Mouse (Mus musculus): ENCODE results near the gene Rps6ka5. TPM values are rescaled to one million over a fixed set of nuclear protein-coding genes. Genes with fewer than 3 reads are reported as not detected.

Rps6ka5 gene
- polyA plus RNA-seq, 1 experiment from 2014 or later: 3.8 TPM

DNA sequence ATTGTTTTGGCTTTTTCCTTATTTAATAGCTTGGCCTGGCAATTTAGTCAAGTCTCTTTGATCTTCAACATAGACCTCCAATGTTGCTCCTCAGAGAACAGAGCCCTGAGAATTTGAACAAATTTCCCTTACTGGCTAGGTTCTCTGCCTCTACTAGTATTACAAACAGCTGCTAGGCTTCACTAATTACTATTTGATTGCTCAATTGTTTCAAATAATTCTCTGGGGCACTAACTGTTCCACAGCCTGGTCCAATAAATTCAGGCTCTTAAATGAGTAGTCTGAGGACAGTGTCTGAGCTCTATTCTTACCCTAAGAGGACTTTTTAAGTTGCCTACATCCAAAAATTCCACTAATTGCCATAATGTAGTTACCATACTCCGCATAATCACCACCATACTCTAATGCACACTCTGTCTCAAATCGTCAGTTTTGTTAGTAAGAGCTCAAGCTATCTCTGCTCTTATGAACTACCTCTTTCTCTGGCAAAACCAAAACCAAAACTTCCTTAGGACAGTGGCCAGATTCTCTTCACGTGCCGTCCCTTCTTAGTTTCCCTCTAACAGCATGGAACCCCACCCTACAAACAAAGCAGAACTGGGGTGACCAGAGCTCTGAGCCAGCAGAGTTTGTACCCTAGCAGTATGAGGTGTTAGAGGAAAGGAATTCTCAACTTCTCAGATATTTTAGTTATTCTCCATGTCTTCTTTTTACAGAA is 100.4 kb downstream of the Rps6ka5 start:
- Histone ChIP-seq H3K27ac (replicated peaks; ENCODE audit: low read depth, low read length) (no peak overlapping the region), H3K36me3 (replicated peaks; ENCODE audit: control insufficient read depth, insufficient read depth, low read depth, low read length) (no peaks in the 10 kb centered on the region), H3K9me3 (replicated peaks; ENCODE audit: control insufficient read depth, low read length) (no peaks in the 10 kb centered on the region), H3K4me3 (ENCODE audit: low read depth, low read length) (no peak overlapping the region), H3K4me2 (ENCODE audit: low read depth, low read length) (no peak overlapping the region), H3K27me3 (ENCODE audit: control insufficient read depth, insufficient read depth, low read length) (no peaks in the 10 kb centered on the region), H3K4me1 (ENCODE audit: control insufficient read depth, insufficient read depth, low read length) (no peaks in the 10 kb centered on the region), H3K9ac (replicated peaks; ENCODE audit: low read length) (no peak overlapping the region)
- DNase-seq (ENCODE audit: low spot score): no peak
- 76% methylated on average over 4 of the region's 4 CpGs for WGBS
- ATAC-seq (replicated peaks; ENCODE audit: insufficient number of reproducible peaks, low FRiP score, low TSS enrichment, low read depth): no peak

DNA sequence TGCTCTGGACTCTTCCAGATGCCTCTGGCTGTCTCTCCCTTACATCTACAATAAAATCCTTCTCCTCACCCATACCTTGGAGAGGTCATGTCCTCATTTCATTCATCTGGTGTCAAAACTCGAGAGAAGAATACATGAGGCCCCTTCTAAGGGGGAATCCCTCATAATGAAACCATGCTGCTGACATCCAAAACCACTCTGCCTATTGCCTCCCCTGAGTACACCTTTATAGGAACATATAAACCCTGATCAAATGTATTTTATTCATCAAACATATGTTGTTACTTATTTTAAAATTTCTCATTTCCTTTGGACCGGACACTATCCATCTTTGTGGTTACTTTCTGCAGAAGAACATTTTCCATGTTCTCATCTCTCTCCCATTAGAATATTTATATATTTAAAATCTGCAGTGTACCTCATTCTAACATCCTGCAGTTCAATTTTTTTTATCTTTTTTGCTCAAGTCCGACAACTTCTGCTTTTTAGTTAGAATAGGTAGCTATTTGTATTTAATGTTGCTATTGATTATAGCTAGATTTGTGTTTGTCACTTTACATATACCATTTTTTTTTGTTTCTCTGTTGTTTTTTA is 101.8 kb downstream of the Rps6ka5 start:
- Histone ChIP-seq H3K36me3 (replicated peaks; ENCODE audit: control insufficient read depth, insufficient read depth, low read depth, low read length) (no peaks in the 10 kb centered on the region), H3K27me3 (ENCODE audit: control insufficient read depth, insufficient read depth, low read length) (no peaks in the 10 kb centered on the region), H3K4me2 (ENCODE audit: low read depth, low read length) (no peak overlapping the region), H3K4me3 (ENCODE audit: low read depth, low read length) (no peak overlapping the region), H3K27ac (replicated peaks; ENCODE audit: low read depth, low read length) (no peak overlapping the region), H3K4me1 (ENCODE audit: control insufficient read depth, insufficient read depth, low read length) (no peaks in the 10 kb centered on the region), H3K9ac (replicated peaks; ENCODE audit: low read length) (no peak overlapping the region), H3K9me3 (replicated peaks; ENCODE audit: control insufficient read depth, low read length) (no peaks in the 10 kb centered on the region)
- ATAC-seq (replicated peaks; ENCODE audit: insufficient number of reproducible peaks, low FRiP score, low TSS enrichment, low read depth): no peak
- WGBS: 67% methylated on average over 3 of the region's 3 CpGs
- no peak for DNase-seq (ENCODE audit: low spot score)

DNA sequence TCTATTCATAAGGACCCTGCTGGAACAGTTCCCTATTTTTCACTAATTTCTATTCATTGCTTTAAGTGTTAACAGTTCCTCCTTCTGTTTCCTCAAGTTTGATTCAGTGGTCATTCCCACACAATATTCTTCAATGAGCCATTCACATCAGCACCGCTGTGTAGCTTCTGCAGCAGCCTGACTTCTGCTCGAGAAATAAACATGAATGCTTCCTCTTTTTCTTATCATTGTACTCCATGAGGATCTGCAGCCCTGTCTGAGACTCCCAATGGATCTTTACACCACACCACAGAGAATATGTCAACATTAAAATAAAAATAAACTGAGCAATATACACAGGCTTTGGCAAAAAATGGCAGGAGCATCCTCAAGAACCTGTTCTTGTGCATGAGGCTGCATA is 111.5 kb downstream of the Rps6ka5 start:
- no peaks in the 10 kb centered on the region for H3K4me1 ChIP-seq (ENCODE audit: control insufficient read depth, insufficient read depth, low read length)
- H3K9me3 ChIP-seq (replicated peaks; ENCODE audit: control insufficient read depth, low read length): no peaks in the 10 kb centered on the region
- DNase-seq (ENCODE audit: low spot score): no peak
- H3K36me3 ChIP-seq (replicated peaks; ENCODE audit: control insufficient read depth, insufficient read depth, low read depth, low read length): no peaks in the 10 kb centered on the region
- no peak overlapping the region for H3K9ac ChIP-seq (replicated peaks; ENCODE audit: low read length)
- no peaks in the 10 kb centered on the region for H3K27me3 ChIP-seq (ENCODE audit: control insufficient read depth, insufficient read depth, low read length)
- no peak for ATAC-seq (replicated peaks; ENCODE audit: insufficient number of reproducible peaks, low FRiP score, low TSS enrichment, low read depth)
- no peak overlapping the region for H3K4me2 ChIP-seq (ENCODE audit: low read depth, low read length)
- no peak overlapping the region for H3K4me3 ChIP-seq (ENCODE audit: low read depth, low read length)
- no peak overlapping the region for H3K27ac ChIP-seq (replicated peaks; ENCODE audit: low read depth, low read length)
- WGBS: 78% methylated on average over 2 of the region's 2 CpGs

DNA sequence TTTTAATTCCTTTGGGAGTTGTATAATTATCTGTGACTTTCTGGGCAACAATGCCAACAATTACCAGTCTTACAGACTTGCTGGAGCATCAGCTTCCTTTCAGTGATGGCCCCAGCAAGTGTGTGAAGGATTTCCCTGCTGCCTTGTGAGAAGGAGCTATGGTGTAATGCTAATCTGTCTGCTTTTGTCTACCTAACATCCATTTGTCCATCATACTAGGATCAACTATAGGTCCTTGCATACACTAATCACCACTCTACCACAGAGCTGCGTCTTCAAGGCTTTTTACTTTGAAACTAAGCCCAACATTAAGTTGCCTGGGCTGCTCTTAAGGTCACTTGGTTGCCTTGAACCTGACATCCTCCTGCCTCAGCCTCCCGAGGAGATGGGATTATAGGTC is 112.9 kb downstream of the Rps6ka5 start:
- ATAC-seq (replicated peaks; ENCODE audit: insufficient number of reproducible peaks, low FRiP score, low TSS enrichment, low read depth) (no peak), DNase-seq (ENCODE audit: low spot score) (no peak)
- Histone ChIP-seq H3K27me3 (ENCODE audit: control insufficient read depth, insufficient read depth, low read length) (no peaks in the 10 kb centered on the region), H3K9ac (replicated peaks; ENCODE audit: low read length) (no peak overlapping the region), H3K4me1 (ENCODE audit: control insufficient read depth, insufficient read depth, low read length) (no peaks in the 10 kb centered on the region), H3K4me2 (ENCODE audit: low read depth, low read length) (no peak overlapping the region), H3K36me3 (replicated peaks; ENCODE audit: control insufficient read depth, insufficient read depth, low read depth, low read length) (no peaks in the 10 kb centered on the region), H3K27ac (replicated peaks; ENCODE audit: low read depth, low read length) (no peak overlapping the region), H3K9me3 (replicated peaks; ENCODE audit: control insufficient read depth, low read length) (no peaks in the 10 kb centered on the region), H3K4me3 (ENCODE audit: low read depth, low read length) (no peak overlapping the region)
- 84% methylated on average over 2 of the region's 2 CpGs for WGBS

DNA sequence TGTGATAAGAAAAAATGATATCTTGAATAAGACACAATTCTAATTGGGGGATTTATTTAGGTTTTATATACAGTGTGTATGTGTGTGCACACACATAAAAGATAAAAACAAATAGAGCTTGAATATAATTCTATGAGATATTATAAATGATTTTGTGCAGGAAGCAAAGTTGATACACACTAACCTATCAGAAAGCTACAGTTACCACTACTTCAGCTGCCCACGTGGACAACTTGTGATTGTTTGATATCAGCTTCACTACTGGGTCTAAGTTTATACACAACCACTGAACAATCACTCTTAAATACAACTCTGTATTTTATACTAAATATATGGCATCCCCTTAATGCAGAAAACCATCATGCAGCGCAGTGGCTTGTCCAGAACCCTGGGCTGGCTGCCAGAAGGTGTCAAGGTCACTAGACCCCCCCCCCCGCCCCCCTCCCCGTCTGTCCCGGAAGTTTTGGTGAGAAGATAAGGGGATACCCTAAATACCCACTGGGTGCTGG is 113.5 kb downstream of the Rps6ka5 start:
- Histone ChIP-seq H3K27me3 (ENCODE audit: control insufficient read depth, insufficient read depth, low read length) (no peaks in the 10 kb centered on the region), H3K9me3 (replicated peaks; ENCODE audit: control insufficient read depth, low read length) (no peaks in the 10 kb centered on the region), H3K4me3 (ENCODE audit: low read depth, low read length) (no peak overlapping the region), H3K27ac (replicated peaks; ENCODE audit: low read depth, low read length) (no peak overlapping the region), H3K36me3 (replicated peaks; ENCODE audit: control insufficient read depth, insufficient read depth, low read depth, low read length) (no peaks in the 10 kb centered on the region), H3K4me1 (ENCODE audit: control insufficient read depth, insufficient read depth, low read length) (no peaks in the 10 kb centered on the region), H3K4me2 (ENCODE audit: low read depth, low read length) (no peak overlapping the region), H3K9ac (replicated peaks; ENCODE audit: low read length) (no peak overlapping the region)
- no peak for DNase-seq (ENCODE audit: low spot score)
- WGBS: 81% methylated on average over 5 of the region's 5 CpGs
- no peak for ATAC-seq (replicated peaks; ENCODE audit: insufficient number of reproducible peaks, low FRiP score, low TSS enrichment, low read depth)

DNA sequence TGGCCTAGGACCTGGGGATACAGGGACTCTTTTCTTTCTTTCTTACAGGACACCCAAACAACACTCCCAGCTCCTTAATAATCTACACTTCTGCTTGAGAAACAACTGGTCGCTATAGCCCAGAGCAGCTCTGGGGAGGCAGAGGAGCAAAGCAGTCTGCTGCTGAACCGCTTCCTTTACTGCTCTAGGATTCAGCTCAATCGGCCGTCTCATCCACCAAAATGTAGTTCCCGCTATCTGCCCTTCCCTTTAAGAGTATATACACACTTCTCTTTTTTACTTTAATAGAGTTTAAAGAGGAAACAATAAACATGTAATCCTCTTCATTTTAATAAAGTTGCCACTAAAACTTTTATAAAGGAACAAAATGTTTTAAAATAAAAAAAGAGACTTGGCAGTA is 117.0 kb downstream of the Rps6ka5 start:
- ATAC-seq (replicated peaks; ENCODE audit: insufficient number of reproducible peaks, low FRiP score, low TSS enrichment, low read depth): no peak
- WGBS: 81% methylated on average over 5 of the region's 5 CpGs
- H3K9me3 ChIP-seq (replicated peaks; ENCODE audit: control insufficient read depth, low read length): no peaks in the 10 kb centered on the region

DNA sequence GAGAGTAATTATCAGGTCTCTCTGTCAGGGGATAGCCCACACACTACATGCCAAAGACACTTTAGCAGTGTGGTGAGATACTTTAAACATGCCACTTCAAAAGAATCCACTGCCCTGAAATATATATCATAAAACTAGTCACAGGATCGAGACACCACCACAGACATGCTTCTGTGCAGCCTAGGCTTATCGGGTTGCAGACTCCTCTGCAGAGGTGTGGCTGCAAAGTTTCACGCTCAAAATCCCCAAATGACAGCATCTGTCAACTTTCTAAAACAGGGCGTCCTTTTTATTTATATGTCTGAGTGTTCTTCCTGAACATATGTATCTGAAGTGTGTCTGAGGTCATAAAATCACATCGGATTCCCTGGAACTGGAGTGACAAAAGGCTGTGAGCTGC is 117.7 kb downstream of the Rps6ka5 start:
- no peaks in the 10 kb centered on the region for H3K27me3 ChIP-seq (ENCODE audit: control insufficient read depth, insufficient read depth, low read length)
- 77% methylated on average over 5 of the region's 5 CpGs for WGBS
- no peaks in the 10 kb centered on the region for H3K9me3 ChIP-seq (replicated peaks; ENCODE audit: control insufficient read depth, low read length)
- H3K4me3 ChIP-seq (ENCODE audit: low read depth, low read length): no peak overlapping the region
- no peak overlapping the region for H3K4me2 ChIP-seq (ENCODE audit: low read depth, low read length)
- no peak for DNase-seq (ENCODE audit: low spot score)
- no peak for ATAC-seq (replicated peaks; ENCODE audit: insufficient number of reproducible peaks, low FRiP score, low TSS enrichment, low read depth)
- H3K27ac ChIP-seq (replicated peaks; ENCODE audit: low read depth, low read length): no peak overlapping the region
- no peaks in the 10 kb centered on the region for H3K36me3 ChIP-seq (replicated peaks; ENCODE audit: control insufficient read depth, insufficient read depth, low read depth, low read length)
- no peak overlapping the region for H3K9ac ChIP-seq (replicated peaks; ENCODE audit: low read length)
- H3K4me1 ChIP-seq (ENCODE audit: control insufficient read depth, insufficient read depth, low read length): no peaks in the 10 kb centered on the region

More for the DNA sequence above, 117.0 kb downstream of the Rps6ka5 start:
- H3K27me3 ChIP-seq (ENCODE audit: control insufficient read depth, insufficient read depth, low read length): no peaks in the 10 kb centered on the region
- no peak overlapping the region for H3K27ac ChIP-seq (replicated peaks; ENCODE audit: low read depth, low read length)
- no peaks in the 10 kb centered on the region for H3K36me3 ChIP-seq (replicated peaks; ENCODE audit: control insufficient read depth, insufficient read depth, low read depth, low read length)
- no peak overlapping the region for H3K4me2 ChIP-seq (ENCODE audit: low read depth, low read length)
- no peak overlapping the region for H3K9ac ChIP-seq (replicated peaks; ENCODE audit: low read length)
- no peak for DNase-seq (ENCODE audit: low spot score)
- H3K4me1 ChIP-seq (ENCODE audit: control insufficient read depth, insufficient read depth, low read length): no peaks in the 10 kb centered on the region
- H3K4me3 ChIP-seq (ENCODE audit: low read depth, low read length): no peak overlapping the region

DNA sequence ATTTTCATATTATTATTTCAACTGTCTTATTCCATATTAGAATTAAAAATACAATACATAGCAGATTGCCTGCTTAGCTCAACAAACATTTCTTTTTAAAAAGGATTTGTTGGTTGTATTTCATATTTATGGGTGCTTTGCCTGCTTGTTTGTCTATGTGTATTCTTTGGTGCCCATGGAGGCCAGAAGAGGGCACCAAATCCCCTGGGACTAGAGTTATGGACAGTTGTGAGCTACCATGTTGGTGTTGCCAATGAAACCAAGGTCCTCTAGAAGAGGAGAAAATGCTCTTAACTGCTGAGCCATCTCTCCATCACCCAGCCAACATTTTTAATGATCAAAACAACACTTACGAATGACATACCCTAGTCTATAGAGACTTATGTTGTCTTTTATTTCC is 120.0 kb downstream of the Rps6ka5 start:
- DNase-seq (ENCODE audit: low spot score) (no peak), ATAC-seq (replicated peaks; ENCODE audit: insufficient number of reproducible peaks, low FRiP score, low TSS enrichment, low read depth) (no peak)
- H3K27ac ChIP-seq (replicated peaks; ENCODE audit: low read depth, low read length): no peak overlapping the region

More for the DNA sequence above, 120.0 kb downstream of the Rps6ka5 start:
- H3K36me3 ChIP-seq (replicated peaks; ENCODE audit: control insufficient read depth, insufficient read depth, low read depth, low read length): no peaks in the 10 kb centered on the region
- no peaks in the 10 kb centered on the region for H3K4me1 ChIP-seq (ENCODE audit: control insufficient read depth, insufficient read depth, low read length)
- H3K4me2 ChIP-seq (ENCODE audit: low read depth, low read length): no peak overlapping the region
- WGBS: 90% methylated on average over 1 of the region's 1 CpGs
- H3K27me3 ChIP-seq (ENCODE audit: control insufficient read depth, insufficient read depth, low read length): no peaks in the 10 kb centered on the region
- no peak overlapping the region for H3K9ac ChIP-seq (replicated peaks; ENCODE audit: low read length)
- no peak overlapping the region for H3K4me3 ChIP-seq (ENCODE audit: low read depth, low read length)
- H3K9me3 ChIP-seq (replicated peaks; ENCODE audit: control insufficient read depth, low read length): no peaks in the 10 kb centered on the region
